Mouse (Mus musculus): Measurements from ENCODE around the gene Vnn3. TPM values are rescaled to one million over a fixed set of nuclear protein-coding genes. Genes with fewer than 3 reads are reported as not detected.

The Vnn3 gene
- polyA plus RNA-seq (2012; rRNA removed; ENCODE audit: low replicate concordance) = 5.4 and 10.9 TPM in 2 replicates

DNA sequence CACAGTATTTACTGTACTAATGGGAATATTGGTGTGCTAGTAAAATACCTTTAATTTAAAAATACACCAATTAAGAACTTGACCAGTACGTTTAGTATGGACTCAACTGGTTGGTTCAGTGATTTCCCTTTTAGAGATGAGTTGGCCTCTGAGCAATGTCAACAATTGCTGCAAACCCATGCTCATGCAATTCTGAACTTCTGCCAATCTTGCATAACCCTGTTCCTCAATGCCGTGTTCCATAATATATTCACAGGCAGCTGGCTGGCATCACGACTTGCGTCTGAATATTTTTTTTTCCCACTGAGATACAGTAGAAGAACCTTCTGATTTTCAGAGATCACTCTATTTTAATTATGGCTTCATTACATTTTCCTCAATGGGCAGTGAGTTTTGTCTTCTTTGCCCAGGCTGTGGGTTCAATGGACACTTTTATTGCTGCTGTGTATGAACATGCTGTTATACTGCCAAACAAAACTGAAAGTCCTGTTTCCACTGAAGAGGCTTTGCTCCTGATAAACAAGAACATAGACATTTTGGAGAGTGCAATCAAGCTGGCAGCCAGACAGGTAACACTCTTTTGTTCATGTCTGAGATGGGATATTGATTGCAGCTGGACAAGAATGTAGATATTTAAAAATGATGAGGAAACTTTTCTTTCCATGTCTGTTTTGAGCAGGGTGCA, at the start of gene Vnn3:
Vnn3 (plus strand) TSS at position 235 of the 685 bp plus-strand sequence.

DNA sequence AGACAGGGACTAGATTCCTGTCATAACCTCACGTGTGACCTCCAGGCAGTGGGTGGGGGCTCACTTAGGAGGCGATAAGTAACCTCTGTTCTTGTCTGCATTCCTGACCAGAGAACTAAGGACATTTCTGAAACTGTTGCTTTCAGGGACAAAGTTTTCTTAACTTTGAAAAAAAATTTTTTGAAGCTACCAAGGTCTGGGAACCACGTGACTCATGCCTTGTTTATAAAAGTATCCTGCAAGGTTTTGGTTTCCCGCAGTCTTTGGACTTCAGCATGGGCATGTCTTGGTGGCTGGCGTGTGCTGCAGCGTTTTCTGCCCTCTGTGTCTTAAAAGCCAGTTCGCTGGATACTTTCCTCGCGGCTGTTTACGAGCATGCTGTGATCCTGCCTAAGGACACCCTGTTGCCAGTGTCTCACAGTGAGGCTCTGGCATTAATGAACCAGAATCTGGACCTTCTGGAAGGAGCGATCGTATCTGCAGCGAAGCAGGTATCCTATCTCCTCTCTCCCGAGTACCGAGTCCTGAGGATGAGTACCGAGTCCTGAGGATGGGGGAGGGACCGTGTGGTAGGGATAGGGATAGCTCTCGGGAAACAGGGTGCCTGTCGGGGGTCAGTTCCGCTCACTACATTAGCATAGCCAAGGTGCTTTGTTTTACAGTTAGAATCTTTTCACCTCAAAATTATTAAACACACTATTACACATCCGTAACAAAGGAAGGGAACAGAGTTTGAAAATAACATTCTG, 43.5 kb downstream of the Vnn3 start, which contains the start of gene Vnn1:
Vnn1 (plus strand) TSS at position 88 of the 749 bp plus-strand sequence.

Other genes with a start within 250 kb of the Vnn3 start
- 1,066 and 1,138 TPM in 2 replicates for gene Rps12, start 64.2 kb upstream of the Vnn3 start, polyA plus RNA-seq (2012; rRNA removed; ENCODE audit: low replicate concordance)
- 15.1 and 22.6 TPM in 2 replicates for gene Slc18b1, start 54.5 kb upstream of the Vnn3 start, polyA plus RNA-seq (2012; rRNA removed; ENCODE audit: low replicate concordance)
- 1.6 and 3.9 TPM in 2 replicates for gene Vnn1, start 43.2 kb downstream of the Vnn3 start, polyA plus RNA-seq (2012; rRNA removed; ENCODE audit: low replicate concordance)
- not detected in 2 replicates for gene Taar1, start 68.9 kb downstream of the Vnn3 start, polyA plus RNA-seq (2012; rRNA removed; ENCODE audit: low replicate concordance)
- gene Taar2, start 87.1 kb downstream of the Vnn3 start, polyA plus RNA-seq (2012; rRNA removed; ENCODE audit: low replicate concordance) = not detected in 2 replicates
- gene Taar3, start 98.1 kb downstream of the Vnn3 start, polyA plus RNA-seq (2012; rRNA removed; ENCODE audit: low replicate concordance) = not detected in 2 replicates
- not detected in 2 replicates for gene Taar4, start 109.0 kb downstream of the Vnn3 start, polyA plus RNA-seq (2012; rRNA removed; ENCODE audit: low replicate concordance)
- gene Taar5, start 119.2 kb downstream of the Vnn3 start, polyA plus RNA-seq (2012; rRNA removed; ENCODE audit: low replicate concordance) = not detected in 2 replicates
- not detected in 2 replicates for gene Taar6, start 134.2 kb downstream of the Vnn3 start, polyA plus RNA-seq (2012; rRNA removed; ENCODE audit: low replicate concordance)
- gene Taar7a, start 142.0 kb downstream of the Vnn3 start, polyA plus RNA-seq (2012; rRNA removed; ENCODE audit: low replicate concordance) = not detected in 2 replicates
- not detected in 2 replicates for gene Taar7b, start 148.5 kb downstream of the Vnn3 start, polyA plus RNA-seq (2012; rRNA removed; ENCODE audit: low replicate concordance)
- not detected in 2 replicates for gene Taar7d, start 175.8 kb downstream of the Vnn3 start, polyA plus RNA-seq (2012; rRNA removed; ENCODE audit: low replicate concordance)
- gene Taar7e, start 186.2 kb downstream of the Vnn3 start, polyA plus RNA-seq (2012; rRNA removed; ENCODE audit: low replicate concordance) = not detected in 2 replicates
- not detected in 2 replicates for gene Taar7f, start 198.0 kb downstream of the Vnn3 start, polyA plus RNA-seq (2012; rRNA removed; ENCODE audit: low replicate concordance)
- gene Taar8a, start 225.0 kb downstream of the Vnn3 start, polyA plus RNA-seq (2012; rRNA removed; ENCODE audit: low replicate concordance) = not detected in 2 replicates
- not detected in 2 replicates for gene Taar8b, start 240.8 kb downstream of the Vnn3 start, polyA plus RNA-seq (2012; rRNA removed; ENCODE audit: low replicate concordance)

Measured in mammary gland, adult 2 months (tissue).